Mouse (Mus musculus) brain, embryonic 14.5 days (tissue): ENCODE measurements at regions not wholly inside any gene's neighbourhood (a gene's known extent, or its start where the extent isn't known, plus 50 kb on each side); places are given as distances from the start of the nearest gene placed in this dataset.
A peak's percentile ranks its signal among the peaks of the same experiment; 100 is the strongest.

ENCODE experiments used
- DNase-seq: peaks from one replicate; pipeline ENCODE4 v3.0.0-alpha.2; 2011; ENCODE audit warnings: low read depth
- CTCF ChIP-seq: fragments of 200-500 bp; IDR thresholded peaks from 2 replicates; pipeline ENCODE4 v1.5.1; 2012; ENCODE audit warnings: inconsistent platforms, mild to moderate bottlenecking, moderate library complexity, borderline replicate concordance; ENCODE audit not compliant: insufficient read depth, insufficient read length; ENCODE audit errors: extremely low read depth
- POLR2A ChIP-seq: fragments of 200-500 bp; IDR thresholded peaks from 2 replicates; pipeline ENCODE4 v1.6.1; 2012; ENCODE audit warnings: mild to moderate bottlenecking, inconsistent platforms, borderline replicate concordance; ENCODE audit not compliant: poor library complexity, insufficient read depth, insufficient read length, severe bottlenecking; ENCODE audit errors: extremely low read depth

DNA sequence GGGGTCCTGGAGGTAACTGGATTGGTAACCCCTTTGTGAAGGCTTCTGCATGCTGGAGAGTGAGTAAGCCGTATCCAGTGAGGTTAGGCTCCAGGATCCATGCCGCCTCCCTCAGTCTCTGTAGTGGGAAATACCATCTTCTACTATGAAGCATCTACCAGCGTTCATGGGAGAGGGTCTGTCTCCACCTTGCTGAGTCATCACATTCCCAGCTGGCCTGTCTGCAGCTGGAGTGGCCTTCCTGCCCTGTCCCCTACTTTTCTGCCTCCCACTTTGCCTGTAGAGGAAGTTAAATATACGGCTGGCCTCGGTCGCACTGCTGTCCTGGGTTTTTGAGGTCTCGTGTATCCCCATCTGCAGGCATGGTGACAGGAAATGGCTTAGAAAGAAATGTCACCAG lies 78.0 kb upstream of the Sec14l1 start:
- no peak for TF ChIP-seq POLR2A
- TF ChIP-seq CTCF: no peak
- no peak for DNase-seq

DNA sequence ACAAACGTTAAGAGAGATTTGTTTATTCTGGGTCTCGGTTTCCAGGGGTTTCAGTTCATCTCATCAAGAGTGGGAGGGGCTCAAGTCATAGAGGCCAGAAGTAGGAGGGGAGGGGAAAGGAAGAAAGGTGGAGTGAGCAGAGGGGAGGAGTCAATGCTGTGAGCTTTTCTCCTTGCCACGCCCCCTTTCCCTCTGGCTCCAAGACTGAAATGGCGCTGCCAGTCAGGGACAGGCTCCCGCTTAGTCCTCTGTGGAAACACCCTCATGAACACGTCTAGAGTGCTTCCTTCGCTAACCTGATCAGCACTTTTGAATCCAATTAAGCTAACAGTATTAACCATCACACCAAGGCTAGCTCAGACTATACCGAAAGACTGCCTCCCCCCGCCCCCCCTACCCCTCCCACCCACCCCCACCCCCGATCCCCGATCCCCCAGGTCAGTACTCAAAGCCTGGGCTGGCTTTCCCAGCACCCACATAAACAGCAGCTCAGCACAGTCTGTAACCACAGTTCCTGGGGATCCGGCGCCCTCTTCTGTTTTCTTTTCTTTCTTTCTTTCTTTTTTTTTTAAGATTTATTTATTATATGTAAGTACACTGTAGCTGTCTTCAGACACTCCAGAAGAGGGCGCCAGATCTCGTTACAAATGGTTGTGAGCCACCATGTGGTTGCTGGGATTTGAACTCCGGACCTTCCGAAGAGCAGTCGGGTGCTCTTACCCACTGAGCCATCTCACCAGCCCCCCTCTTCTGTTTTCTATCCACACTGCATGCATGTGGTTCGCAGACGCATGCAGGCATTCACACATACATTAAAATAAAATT lies 76.5 kb upstream of the Sec14l1 start:
- peak; percentile 73 for DNase-seq
- TF ChIP-seq CTCF: no peak
- TF ChIP-seq POLR2A: no peak

DNA sequence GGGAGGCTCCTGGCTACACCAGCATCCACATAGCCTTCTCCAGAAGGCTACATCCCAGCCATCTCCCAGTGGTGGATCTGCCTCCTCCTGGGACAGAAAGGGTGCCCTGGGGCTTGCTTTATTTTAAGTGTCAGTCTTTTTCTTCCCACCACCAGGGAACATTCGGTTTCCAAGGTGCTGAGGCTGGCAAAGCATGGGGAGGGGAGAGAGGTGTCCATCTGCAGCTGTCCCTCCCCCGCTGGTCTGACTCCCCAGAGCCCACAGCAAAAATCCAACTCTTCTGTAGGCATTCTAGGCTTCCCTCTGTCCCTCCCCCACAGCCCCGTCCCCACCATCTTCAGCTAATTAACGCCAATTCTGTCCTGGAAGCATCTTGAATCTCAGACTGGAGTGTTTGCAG lies 74.1 kb upstream of the Sec14l1 start:
- peak; percentile 34 for DNase-seq
- TF ChIP-seq POLR2A (no peak), CTCF (no peak)

DNA sequence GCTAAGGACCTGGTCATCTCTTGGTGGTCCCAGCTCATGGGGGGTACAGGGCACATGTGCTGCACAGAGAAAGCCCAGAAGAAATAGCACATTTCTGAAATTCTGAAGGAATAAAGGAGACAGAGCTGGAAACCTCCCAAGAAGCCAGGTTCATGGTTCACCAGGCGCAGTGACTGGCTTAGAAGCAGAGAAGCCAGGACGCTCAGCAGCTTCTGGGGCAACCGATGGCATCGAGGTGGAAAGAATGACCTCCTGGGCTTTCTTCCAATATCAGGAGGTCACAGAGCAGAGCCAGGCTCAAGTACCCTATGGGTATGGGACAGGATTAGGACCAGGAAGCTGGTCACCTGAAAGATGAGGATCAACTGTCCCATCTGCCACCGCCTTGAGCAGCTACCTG lies 72.6 kb upstream of the Sec14l1 start:
- no peak for TF ChIP-seq POLR2A
- no peak for TF ChIP-seq CTCF
- DNase-seq: no peak

DNA sequence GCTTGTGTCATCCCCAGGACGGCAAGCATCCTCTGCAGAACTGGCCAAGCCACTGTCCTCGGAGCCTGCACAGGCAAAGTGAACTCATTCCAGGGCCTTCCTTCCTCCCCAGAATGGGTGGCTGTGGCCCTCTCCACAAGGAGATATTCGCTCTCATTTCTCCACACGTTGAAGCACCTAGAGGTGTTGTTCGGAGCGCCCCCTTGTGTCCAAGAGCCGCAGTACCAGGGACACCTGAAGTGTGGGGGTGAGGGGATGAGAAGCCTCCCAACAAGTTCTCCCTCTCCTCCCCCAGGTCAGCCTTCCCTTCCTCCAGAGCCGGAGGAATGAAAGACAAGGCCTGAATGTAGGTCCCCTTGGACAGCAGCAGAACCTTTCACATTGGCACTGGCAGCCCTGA lies 71.4 kb upstream of the Sec14l1 start:
- peak; percentile 90 for TF ChIP-seq CTCF
- TF ChIP-seq POLR2A: no peak
- peak; percentile 78 for DNase-seq

DNA sequence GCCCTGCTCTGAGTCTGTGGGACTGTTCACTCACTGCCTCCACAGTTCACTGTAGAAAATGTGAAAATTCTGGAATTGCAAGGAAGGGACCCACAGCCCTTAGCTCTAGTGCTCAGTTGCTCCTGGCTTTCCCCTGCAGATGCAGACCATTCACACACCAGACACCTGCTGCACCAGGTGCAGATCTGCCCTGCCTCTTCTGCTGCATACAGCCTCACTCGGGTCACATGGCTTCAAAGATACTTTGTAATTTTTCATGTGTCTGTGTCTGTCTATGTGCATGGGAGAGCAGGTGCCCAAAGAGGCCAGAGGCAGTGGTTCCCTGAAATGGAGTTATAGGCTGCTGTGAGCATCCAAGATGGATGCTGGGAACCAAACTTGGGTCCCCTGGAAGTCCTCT lies 70.2 kb upstream of the Sec14l1 start:
- DNase-seq: no peak
- TF ChIP-seq CTCF: no peak
- no peak for TF ChIP-seq POLR2A

DNA sequence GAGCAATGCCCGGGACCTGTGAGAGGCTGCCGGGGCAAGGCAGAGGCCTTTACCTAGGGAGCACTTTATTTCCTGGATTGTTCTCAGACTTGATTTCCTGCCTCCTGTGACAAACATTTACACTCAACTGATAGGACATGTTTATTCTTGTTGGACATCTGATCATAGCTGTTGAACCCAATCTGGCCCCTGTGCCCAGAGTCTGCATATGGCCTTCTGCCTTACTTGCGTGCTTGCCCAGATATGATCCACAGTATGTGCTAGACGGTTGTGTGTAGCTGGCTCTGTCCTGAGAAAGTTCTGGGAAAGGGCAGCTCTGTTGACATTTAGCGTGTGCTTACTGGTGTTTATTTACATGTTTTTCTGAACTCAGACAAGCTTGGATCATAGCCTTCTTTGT lies 68.3 kb upstream of the Sec14l1 start:
- no peak for DNase-seq
- TF ChIP-seq CTCF (no peak), POLR2A (no peak)

DNA sequence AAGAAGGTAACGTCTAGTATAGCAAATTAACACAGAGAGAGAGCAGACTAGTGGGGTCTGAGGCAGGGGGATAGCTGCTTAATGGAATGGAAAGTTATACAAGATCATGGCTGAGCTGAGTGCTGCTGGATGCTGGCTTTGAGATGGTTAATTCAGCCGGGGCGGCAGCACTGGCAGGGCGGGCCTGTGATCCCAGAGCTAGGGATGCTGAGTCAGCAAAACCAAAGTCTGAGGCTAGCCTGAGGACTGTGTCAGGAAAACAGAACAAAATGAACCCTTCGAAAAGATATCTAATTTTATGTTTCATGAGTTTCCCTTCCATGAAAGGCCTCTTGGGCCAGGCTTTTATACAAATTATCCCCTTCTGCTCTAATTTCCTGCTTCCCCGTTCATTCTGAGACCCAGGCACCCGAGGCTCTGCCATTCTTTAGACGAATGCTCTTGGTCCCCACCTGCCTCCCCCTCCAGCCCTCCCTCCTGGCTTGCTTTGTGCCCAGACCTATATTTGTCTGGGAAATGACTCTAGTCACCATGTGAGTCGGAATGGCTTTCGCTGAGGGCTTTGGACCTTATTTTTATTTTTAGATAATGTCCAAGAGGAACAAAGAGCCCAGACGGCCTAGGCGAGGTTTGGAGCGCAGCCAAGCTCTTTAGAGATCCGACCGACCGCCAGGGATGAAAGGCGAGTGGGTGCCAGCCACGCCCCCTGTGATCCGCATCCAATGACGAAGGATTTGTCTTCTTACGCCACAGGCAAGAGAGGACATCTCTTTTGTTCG lies 67.6 kb upstream of the Sec14l1 start:
- DNase-seq: peak; percentile 95
- TF ChIP-seq POLR2A (no peak), CTCF (no peak)

DNA sequence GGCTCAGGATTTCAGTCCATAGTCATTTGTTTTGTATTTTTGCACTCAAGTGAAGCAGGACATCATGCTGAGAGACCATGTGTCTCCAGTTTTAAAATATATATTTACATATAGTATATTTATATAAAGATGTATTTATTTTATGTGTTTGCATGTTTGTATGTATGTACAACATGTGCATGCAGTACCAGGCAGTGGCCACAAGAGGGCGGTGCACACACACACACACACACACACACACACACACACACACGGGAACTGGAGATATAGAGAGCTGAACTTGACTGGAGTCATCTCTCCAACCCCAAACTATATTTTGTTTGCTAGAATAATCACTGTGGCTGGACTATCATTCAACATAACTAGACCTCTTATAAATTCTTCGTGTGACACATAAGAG lies 66.1 kb upstream of the Sec14l1 start:
- peak; percentile 46; the same call in 1 of the 2 replicates for TF ChIP-seq CTCF
- no peak for TF ChIP-seq POLR2A
- no peak for DNase-seq

DNA sequence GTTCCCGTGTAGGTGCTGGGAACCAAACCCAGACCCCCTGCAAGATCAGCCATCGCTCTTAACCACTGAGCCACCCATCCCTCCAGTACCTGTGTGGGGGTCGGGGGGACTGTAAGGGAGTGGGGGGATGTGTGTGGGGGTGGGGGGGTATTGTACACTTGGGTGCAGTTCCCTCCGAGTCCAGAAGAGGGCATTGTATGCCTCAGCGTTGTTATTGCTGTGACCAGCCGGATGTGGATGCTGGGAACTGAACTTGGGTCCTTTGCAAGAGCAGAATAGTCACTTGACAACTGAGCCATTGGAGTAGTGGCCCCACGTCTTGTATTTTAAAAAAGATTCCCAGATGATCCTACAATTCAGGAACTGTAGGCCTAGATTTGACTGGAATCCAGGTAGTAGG lies 64.2 kb upstream of the Sec14l1 start:
- no peak for DNase-seq
- peak; percentile 13; the same call in 1 of the 2 replicates for TF ChIP-seq CTCF
- TF ChIP-seq POLR2A: no peak

DNA sequence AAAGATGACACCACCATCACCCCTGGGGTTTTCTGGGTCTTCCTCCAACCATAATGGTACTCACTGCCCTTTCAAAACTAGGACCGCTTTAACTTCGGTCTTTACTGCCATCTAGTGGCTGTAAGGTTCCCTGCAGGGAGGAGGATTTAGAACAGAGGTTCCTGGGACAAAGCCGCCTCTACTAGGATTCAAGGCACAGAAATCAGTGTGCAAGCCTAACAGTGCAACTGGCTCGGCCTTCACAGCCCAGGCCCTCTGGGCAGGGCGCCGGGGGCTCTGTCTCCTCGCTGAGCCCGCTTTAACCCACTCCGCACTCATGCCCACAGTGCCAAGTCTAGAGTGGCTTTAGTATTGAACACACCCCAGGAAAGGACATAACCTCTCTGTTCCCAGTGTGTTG lies 58.0 kb upstream of the Sec14l1 start:
- DNase-seq: peak; percentile 92
- TF ChIP-seq CTCF (peak; percentile 88; the same call in 1 of the 2 replicates), POLR2A (no peak)
